Mouse (Mus musculus) granulocyte monocyte progenitor cell, adult 5-6 weeks (primary cell): ENCODE data around the gene Cd4. TPM values are rescaled to one million over a fixed set of nuclear protein-coding genes. Genes with fewer than 3 reads are reported as not detected.

ENCODE experiments used
- ATAC-seq: replicated peaks from 2 replicates; pipeline ENCODE4 v1.8.0; 2016; ENCODE audit warnings: mild to moderate bottlenecking, moderate TSS enrichment, inconsistent platforms; ENCODE audit not compliant: poor library complexity, severe bottlenecking
- total RNA-seq, 2 experiments: library from RNA; stranded (forward) in 1 of 2; stranded (reverse) in 1 of 2; fragments of 200-712, 200-1000 nt in 1 of 2; fragments of >200 nt in 1 of 2; fragmentation: Nextera tagmentation in 1 of 2; gene quantifications; 2 replicates each; pipeline ENCODE4 v1.2.3; 2014 to 2017

Cd4 gene
- total RNA-seq, 2 experiments from 2014 or later, result 0.41 TPM; not detected in 1

- peak; percentile 68 for ATAC-seq
Measured at GRCm38 (mm10) chr6:124916695-124917517, 28.9 kb upstream of the Cd4 start.

GRCm38 (mm10) chr6:124915942-124916694 lies 28.1 kb upstream of the Cd4 start:
- ATAC-seq, result 0 out of 2 replicates have a peak, but pooled peaks have one; percentile 12

- no peak for ATAC-seq
Measured at GRCm38 (mm10) chr6:124915160-124915941, 27.3 kb upstream of the Cd4 start.

GRCm38 (mm10) chr6:124914511-124914910 lies 26.5 kb upstream of the Cd4 start:
- no peak for ATAC-seq

- ATAC-seq, result no peak
Measured at GRCm38 (mm10) chr6:124913721-124914285, 25.8 kb upstream of the Cd4 start.

GRCm38 (mm10) chr6:124913214-124913613 lies 25.2 kb upstream of the Cd4 start:
- peak; percentile 38 for ATAC-seq

- ATAC-seq, result peak; percentile 58
Measured at GRCm38 (mm10) chr6:124911533-124912218, 23.7 kb upstream of the Cd4 start, which contains the start of gene Lag3. Gene Lag3, minus strand, starts transcription at chr6:124911705.

- ATAC-seq, result peak; percentile 23; the same call in 1 of the 2 replicates
Measured at GRCm38 (mm10) chr6:124910032-124910431, 22.0 kb upstream of the Cd4 start.

- ATAC-seq, result no peak
Measured at GRCm38 (mm10) chr6:124907767-124908166, 19.7 kb upstream of the Cd4 start.

- no peak for ATAC-seq
Measured at GRCm38 (mm10) chr6:124904991-124905860, 17.2 kb upstream of the Cd4 start.

GRCm38 (mm10) chr6:124904161-124904981 lies 16.4 kb upstream of the Cd4 start:
- peak; percentile 61 for ATAC-seq

- ATAC-seq, result peak; percentile 78
Measured at GRCm38 (mm10) chr6:124903580-124904151, 15.6 kb upstream of the Cd4 start.

GRCm38 (mm10) chr6:124901851-124902250 lies 13.8 kb upstream of the Cd4 start:
- no peak for ATAC-seq

- ATAC-seq, result peak; percentile 78
Measured at GRCm38 (mm10) chr6:124900801-124901480, 12.9 kb upstream of the Cd4 start.

GRCm38 (mm10) chr6:124900056-124900800 lies 12.2 kb upstream of the Cd4 start:
- ATAC-seq, result no peak

- ATAC-seq, result peak; percentile 54
Measured at GRCm38 (mm10) chr6:124898359-124898758, 10.3 kb upstream of the Cd4 start.
